Mouse (Mus musculus) thymus, adult 2 months (tissue): ENCODE results near the gene Wwc2. TPM values are rescaled to one million over a fixed set of nuclear protein-coding genes. Genes with fewer than 3 reads are reported as not detected.

Experiments used
- DNase-seq: peaks from one replicate; pipeline ENCODE4 v3.0.0; 2021
- H3K27ac ChIP-seq: fragments of 200-500 bp; 2 replicates; pipeline ENCODE4 v1.5.1; 2012; ENCODE audit warnings: low read length, control low read depth; ENCODE audit not compliant: control insufficient read depth, insufficient read depth
- H3K27me3 ChIP-seq: fragments of 200-500 bp; 2 replicates; pipeline ENCODE4 v1.6.1; 2012; ENCODE audit warnings: mild to moderate bottlenecking, low read length, moderate library complexity, mixed read lengths; ENCODE audit not compliant: control insufficient read depth, insufficient read depth
- H3K36me3 ChIP-seq: fragments of 200-500 bp; 2 replicates; pipeline ENCODE4 v1.6.1; 2012; ENCODE audit warnings: mild to moderate bottlenecking, low read length, moderate library complexity; ENCODE audit not compliant: control insufficient read depth, insufficient read depth
- H3K4me1 ChIP-seq: fragments of 200-500 bp; replicated peaks from 2 replicates; pipeline ENCODE4 v1.6.1; 2012; ENCODE audit warnings: low read length; ENCODE audit not compliant: control insufficient read depth, insufficient read depth
- H3K4me3 ChIP-seq: fragments of 200-500 bp; 2 replicates; pipeline ENCODE4 v1.5.1; 2012; ENCODE audit warnings: mild to moderate bottlenecking, low read length, control low read depth, moderate library complexity; ENCODE audit not compliant: control insufficient read depth, insufficient read depth
- CTCF ChIP-seq: fragments of 200-500 bp; IDR thresholded peaks from 2 replicates; pipeline ENCODE4 v1.5.1; 2012; ENCODE audit warnings: mild to moderate bottlenecking, control low read depth, low read length, moderate library complexity, borderline replicate concordance; ENCODE audit not compliant: control insufficient read depth, poor library complexity, insufficient read depth; ENCODE audit errors: extremely low read depth
- POLR2A ChIP-seq: fragments of 200-500 bp; IDR thresholded peaks from 2 replicates; pipeline ENCODE4 v1.6.1; 2012; ENCODE audit warnings: mild to moderate bottlenecking, low read length, control low read depth, moderate library complexity; ENCODE audit not compliant: control insufficient read depth, poor library complexity, insufficient read depth; ENCODE audit errors: extremely low read depth
- WGBS: fragments of 180-500 bp; shearing (Covaris S2); methylation state at CpG from one replicate; pipeline ENCODE4 v1.1.7; 2018; 5-methylcytosine and 5-hydroxymethylcytosine counted together
- polyA plus RNA-seq: library from polyadenylated mRNA; depleted of rRNA; stranded (reverse); fragments of >200 nt; gene quantifications from 2 replicates; pipeline ENCODE4 v1.2.3, GENCODE M21; 2012

Gene Wwc2
- polyA plus RNA-seq, 1 experiment, result 2.0 TPM

DNA sequence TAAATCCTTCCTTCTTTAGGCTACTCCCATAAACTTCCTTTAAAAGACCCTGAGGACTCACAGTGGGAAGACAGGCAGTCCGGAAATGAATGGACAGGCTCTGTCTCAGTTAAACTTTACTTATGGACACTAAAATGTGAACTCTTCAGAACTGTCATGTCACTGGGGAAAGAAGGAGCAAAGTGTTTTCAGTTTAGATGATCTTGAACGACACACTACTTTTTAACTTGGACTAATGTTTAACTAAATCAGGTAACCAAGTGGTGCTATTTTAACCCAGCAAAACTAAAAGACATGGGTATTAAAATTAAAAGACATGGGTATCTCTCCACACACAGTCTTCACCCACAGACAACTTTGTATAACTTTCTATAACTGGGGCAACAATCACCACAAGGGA, 19.6 kb downstream of the Wwc2 start:
- no peaks in the 10 kb centered on the region for H3K4me1 ChIP-seq
- no peak overlapping the region for H3K27ac ChIP-seq
- no peak for DNase-seq
- H3K27me3 ChIP-seq, result no peaks in the 10 kb centered on the region
- no peaks in the 10 kb centered on the region for H3K36me3 ChIP-seq
- H3K4me3 ChIP-seq, result no peak overlapping the region
- TF ChIP-seq POLR2A (no peak), CTCF (no peak)
- 97% methylated on average over 2 of the region's 2 CpGs for whole genome bisulfite sequencing

DNA sequence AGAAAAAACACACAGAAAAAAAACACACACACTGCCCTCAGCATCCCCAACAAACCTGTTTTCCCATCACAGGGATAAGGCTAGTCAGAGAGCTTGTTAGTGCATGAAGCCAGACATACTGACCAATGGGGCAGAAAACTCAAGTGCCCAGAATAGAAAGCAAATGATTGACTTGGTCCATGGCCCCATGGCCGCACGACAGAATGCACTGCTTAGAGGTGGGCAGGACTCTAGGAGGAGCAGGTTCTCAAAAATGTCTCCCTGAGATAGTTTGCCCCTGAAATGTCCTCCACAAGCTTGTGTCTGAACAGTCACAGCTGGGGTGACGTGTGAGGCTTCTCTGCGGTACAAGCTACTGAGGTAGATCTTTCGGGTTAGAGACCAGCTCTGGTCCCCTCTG, 20.1 kb downstream of the Wwc2 start:
- H3K36me3 ChIP-seq, result no peaks in the 10 kb centered on the region
- H3K4me3 ChIP-seq, result no peak overlapping the region
- no peak for DNase-seq
- no peaks in the 10 kb centered on the region for H3K27me3 ChIP-seq
- 93% methylated on average over 5 of the region's 5 CpGs for WGBS
- no peaks in the 10 kb centered on the region for H3K4me1 ChIP-seq
- H3K27ac ChIP-seq, result no peak overlapping the region
- TF ChIP-seq CTCF (no peak), POLR2A (no peak)

DNA sequence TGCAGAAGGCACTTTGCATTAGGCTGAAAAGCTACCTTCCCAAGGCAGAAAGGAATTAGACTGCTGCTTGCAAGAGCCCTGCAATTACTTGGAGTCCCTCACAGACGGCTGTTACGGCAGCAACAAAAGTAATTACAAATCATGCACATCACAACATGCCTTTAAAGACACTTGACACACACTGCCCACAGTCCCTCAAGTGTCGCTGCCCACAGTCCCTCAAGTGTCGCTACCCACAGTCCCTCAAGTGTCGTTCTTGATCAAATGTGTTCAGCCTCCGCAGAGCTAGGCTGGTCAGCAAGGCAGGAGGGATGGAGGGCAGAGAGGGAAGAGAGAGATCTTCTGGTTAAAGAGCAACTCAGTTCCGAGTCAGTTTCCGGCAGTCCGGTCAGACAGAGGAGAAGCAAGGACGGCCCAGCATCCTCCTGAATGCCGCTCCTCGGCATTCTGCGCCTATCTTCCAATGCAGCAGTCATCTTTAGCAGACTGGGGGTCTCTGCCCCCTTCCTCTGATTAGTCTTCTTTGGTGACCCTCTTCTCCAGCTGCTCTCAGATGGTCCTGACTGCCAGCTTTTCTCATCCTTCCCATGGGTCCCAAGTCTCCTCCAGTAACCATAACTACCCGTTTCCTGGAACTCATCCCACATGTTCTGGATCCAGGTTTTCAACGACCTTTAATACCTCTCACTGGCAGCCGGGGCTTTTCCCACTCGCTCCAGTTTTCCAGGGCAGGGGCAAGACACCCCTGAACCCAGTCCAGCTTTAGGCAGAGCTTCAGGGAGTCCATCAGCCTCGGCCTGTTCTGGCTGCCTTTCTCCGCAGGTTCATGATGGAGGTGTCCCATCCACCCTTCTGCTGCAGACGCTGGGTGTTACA, 23.4 kb downstream of the Wwc2 start:
- no peaks in the 10 kb centered on the region for H3K36me3 ChIP-seq
- H3K4me1 ChIP-seq, result no peaks in the 10 kb centered on the region
- DNase-seq, result no peak
- 94% methylated on average over 20 of the region's 20 CpGs for WGBS
- TF ChIP-seq POLR2A, result no peak
- no peak for TF ChIP-seq CTCF
- H3K27me3 ChIP-seq, result no peaks in the 10 kb centered on the region
- H3K4me3 ChIP-seq, result no peak overlapping the region
- no peak overlapping the region for H3K27ac ChIP-seq

DNA sequence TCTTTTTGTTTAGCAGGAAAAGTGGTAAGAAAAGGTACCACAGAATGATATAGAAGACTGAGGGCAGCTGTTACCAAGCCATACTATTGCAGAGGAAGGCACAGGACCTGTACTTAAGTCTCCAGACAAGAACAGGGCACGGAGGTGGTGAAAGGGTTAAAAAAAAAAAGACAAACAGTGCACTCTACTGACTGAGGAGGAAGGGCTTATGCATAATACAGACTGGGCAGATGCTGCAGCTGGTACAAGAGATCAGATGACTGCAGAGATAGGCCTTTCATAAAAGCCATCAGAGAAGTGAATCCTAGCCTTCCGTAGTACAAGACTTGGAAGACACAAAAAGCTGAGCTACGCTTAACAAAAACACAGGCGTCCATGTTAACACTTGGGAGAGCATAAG, 28.2 kb downstream of the Wwc2 start:
- Histone ChIP-seq H3K4me3 (no peak overlapping the region), H3K27me3 (no peaks in the 10 kb centered on the region), H3K27ac (no peak overlapping the region), H3K36me3 (no peaks in the 10 kb centered on the region), H3K4me1 (no peaks in the 10 kb centered on the region)
- no peak for TF ChIP-seq CTCF
- no peak for TF ChIP-seq POLR2A
- no peak for DNase-seq
- 85% methylated on average over 4 of the region's 4 CpGs for WGBS

DNA sequence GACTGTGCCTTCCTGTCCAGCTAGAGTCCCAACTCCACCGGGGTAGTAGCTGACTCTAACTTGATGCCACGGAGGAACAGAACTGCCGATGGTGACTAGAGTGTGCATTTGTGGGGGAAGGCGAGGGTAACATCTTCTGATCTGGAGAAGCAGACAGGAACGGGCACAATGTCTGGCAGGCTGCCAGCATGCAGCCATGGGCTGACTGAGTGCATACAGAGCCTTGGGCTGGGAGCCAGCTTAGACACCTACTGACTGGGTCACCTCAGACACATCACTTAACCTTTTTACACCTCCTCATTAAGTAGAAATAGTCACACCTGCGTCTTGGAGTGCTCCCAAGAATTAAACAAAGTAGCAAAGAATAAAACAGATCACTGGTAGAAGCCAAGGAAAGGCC, 28.7 kb downstream of the Wwc2 start:
- H3K4me3 ChIP-seq, result no peak overlapping the region
- no peak for DNase-seq
- no peak overlapping the region for H3K27ac ChIP-seq
- no peaks in the 10 kb centered on the region for H3K4me1 ChIP-seq
- 41% methylated on average over 6 of the region's 6 CpGs for WGBS
- TF ChIP-seq CTCF (no peak), POLR2A (no peak)
- no peaks in the 10 kb centered on the region for H3K36me3 ChIP-seq
- no peaks in the 10 kb centered on the region for H3K27me3 ChIP-seq

DNA sequence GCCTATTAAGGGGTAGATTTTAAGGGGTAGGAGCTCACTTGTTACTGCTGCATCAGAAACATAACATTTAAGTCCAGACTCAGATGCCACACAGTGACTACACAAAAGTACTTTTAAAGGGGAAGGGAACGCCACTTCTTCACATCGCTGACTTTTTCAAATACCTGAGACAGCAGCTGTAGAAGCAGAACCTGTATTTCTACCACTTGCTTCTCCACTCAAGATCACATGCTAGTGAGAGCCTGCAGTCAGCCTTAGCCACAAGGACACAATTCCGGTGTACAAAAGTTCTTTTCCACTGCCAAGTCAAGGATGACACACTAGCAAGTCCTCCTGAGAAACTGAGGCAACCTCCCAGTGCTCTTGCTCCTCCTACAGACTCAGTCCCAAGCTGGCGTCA, 33.2 kb downstream of the Wwc2 start:
- Histone ChIP-seq H3K36me3 (no peaks in the 10 kb centered on the region), H3K27me3 (no peaks in the 10 kb centered on the region), H3K4me3 (no peak overlapping the region), H3K4me1 (no peaks in the 10 kb centered on the region), H3K27ac (no peak overlapping the region)
- 93% methylated on average over 4 of the region's 4 CpGs for WGBS
- no peak for DNase-seq
- TF ChIP-seq CTCF, result no peak
- no peak for TF ChIP-seq POLR2A

DNA sequence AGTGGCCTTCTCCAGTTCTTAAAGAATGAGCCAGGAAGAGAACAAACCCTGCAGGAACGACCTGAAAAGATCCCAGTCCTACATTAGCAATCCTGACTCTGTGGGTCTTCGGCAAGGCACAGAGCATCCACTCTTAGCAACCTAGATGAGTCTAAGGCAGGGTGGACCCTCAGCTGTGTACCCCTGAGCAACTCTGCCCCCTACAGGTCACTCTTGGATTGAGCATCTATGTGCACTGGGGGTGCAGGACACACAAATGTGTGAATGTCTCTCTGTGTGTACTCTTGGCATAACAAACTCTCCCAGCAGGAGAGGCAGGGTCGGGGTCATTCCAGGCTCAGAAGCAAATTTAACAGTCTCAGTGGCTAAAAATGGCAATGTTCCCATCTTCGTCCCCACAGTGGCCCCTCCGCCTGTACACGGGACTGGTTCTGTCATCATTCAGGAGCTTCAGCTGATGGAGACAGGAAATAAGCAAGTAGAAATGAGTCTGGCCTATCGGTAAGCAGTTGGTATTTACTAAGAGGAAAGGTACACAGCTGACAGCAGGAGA, 39.3 kb downstream of the Wwc2 start:
- no peak for TF ChIP-seq POLR2A
- TF ChIP-seq CTCF, result no peak
- Histone ChIP-seq H3K36me3 (no peaks in the 10 kb centered on the region), H3K27ac (no peak overlapping the region), H3K4me3 (no peak overlapping the region), H3K4me1 (peaks cover 2% of the 10 kb centered on the region), H3K27me3 (no peaks in the 10 kb centered on the region)
- WGBS, result 78% methylated on average over 7 of the region's 7 CpGs
- peak; percentile 39 for DNase-seq
